Mouse (Mus musculus) fat pad, adult 2 months (tissue): ENCODE measurements around the gene Arhgef17.

Experiments
- DNase-seq: peaks from one replicate; pipeline ENCODE4 v3.0.0-alpha.2; 2011; ENCODE audit warnings: low read depth, low spot score; ENCODE audit errors: extremely low read depth

Gene Arhgef17

GRCm38 (mm10) chr7:100917751-100918150 lies 14.2 kb downstream of the Arhgef17 start:
- no peak for DNase-seq

- DNase-seq, result no peak
These were observed 15.4 kb downstream of the Arhgef17 start for GRCm38 (mm10) chr7:100916526-100916925.

DNA sequence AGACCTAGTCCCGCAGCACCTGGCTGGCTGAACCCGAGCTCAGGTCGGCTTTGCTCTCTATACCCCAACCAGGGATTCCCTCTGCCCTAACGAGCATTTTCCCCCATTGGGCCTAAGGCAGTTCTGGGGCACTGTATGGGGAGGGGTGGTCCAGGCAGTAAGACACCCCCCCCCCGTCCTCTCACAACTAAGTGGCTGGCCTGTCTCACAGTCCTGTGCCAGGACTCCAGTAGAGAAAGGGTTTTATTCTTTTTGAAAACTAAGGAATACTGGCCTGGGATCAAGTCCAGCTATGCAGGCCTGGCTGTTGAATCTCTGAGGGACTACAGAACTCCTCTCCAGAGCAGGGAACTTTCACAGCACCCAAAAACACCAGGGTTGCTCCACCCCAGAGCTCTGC lies 16.7 kb downstream of the Arhgef17 start:
- no peak for DNase-seq

DNA sequence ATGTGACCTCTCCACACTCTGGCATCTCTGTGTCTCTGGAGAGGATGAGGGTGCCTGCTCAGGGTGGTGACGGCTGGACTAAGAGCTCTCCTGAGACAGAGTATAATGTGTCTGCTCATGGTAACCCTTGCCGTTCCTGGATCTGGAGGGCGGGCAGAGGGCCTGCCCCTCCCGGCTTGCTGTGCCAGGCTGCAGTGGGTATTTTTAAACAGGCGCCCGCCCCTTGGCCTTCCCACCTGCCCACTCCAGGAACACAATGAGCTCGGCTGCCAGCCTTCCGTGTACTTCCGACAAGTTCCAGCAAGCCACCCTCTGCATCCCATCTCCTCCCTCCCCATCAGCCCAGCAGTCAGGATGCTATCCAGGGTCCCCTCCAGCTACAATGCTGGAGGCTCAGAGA lies 20.1 kb downstream of the Arhgef17 start:
- no peak for DNase-seq

DNA sequence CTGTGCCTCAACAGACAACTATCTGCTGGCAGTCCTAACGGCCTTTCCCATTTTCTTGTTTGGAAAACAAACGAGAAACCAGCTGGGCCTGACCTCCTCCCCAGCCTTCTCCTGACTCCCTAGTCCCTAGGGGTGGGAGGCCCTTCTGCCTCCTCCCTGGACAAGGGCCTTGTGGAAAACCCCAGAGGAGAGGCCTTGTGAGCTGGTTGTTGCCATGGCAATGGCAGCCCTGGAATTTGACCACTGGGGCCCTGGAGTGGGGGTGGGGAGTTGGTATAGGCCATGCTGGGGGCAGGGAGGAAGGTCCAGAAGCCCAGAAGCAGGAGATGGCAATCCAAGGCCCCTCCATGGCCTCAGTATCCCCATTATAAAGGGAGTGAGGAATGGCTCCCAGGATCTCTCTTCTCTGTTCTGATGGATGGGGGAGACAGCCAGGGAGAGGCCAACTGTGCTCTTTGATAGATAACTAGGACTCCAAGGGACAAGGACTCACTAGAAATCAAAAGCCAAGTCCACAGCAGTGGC lies 20.6 kb downstream of the Arhgef17 start:
- no peak for DNase-seq

GRCm38 (mm10) chr7:100908567-100908966 lies 23.3 kb downstream of the Arhgef17 start:
- no peak for DNase-seq

DNA sequence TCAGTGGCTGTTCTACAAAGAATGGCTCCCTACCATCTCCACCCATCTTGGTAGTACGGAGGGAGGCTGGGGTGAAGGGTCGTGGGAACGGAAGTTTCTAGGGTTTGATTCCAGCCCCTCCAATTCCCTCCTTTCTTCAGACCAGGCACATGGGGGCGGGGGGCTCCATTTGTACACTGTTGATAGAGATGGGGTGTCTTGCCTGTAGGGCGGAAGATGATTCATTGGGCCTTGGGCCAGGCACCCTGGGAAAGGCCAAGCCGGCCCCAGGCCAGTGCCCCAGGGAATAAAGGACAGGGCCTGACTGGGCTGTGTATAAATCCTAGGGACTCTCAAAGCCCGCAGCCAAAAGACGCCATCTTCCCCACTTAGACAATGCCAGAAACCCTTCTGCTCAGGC lies 23.8 kb downstream of the Arhgef17 start:
- no peak for DNase-seq

GRCm38 (mm10) chr7:100907231-100907630 lies 24.7 kb downstream of the Arhgef17 start:
- DNase-seq, result no peak

- peak; percentile 31 for DNase-seq
These were observed 25.7 kb downstream of the Arhgef17 start for GRCm38 (mm10) chr7:100906029-100906789.

DNA sequence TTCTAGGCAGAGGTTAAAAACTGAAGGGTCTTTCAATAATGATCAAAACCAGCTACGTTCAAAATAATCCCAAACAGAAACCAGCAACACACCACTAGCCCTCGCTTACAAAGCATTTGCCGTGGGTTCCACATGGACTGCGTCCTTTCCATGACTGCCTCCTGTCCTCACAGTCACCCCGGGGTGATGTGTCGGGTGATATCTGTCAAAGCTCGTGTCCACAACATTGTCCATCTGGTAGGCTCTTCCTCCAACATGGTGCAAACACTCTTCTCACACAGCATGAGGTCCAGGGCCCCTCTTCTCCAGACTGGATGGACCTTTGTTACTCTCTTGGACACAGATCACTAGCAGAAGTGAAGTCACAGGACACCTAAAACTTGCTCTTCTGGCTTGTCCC lies 26.9 kb downstream of the Arhgef17 start:
- DNase-seq, result no peak

- DNase-seq, result no peak
These were observed 27.3 kb downstream of the Arhgef17 start for GRCm38 (mm10) chr7:100904612-100905011.

- DNase-seq, result no peak
These were observed 29.3 kb downstream of the Arhgef17 start for GRCm38 (mm10) chr7:100902451-100903137.

GRCm38 (mm10) chr7:100897828-100898227 lies 34.1 kb downstream of the Arhgef17 start:
- no peak for DNase-seq

DNA sequence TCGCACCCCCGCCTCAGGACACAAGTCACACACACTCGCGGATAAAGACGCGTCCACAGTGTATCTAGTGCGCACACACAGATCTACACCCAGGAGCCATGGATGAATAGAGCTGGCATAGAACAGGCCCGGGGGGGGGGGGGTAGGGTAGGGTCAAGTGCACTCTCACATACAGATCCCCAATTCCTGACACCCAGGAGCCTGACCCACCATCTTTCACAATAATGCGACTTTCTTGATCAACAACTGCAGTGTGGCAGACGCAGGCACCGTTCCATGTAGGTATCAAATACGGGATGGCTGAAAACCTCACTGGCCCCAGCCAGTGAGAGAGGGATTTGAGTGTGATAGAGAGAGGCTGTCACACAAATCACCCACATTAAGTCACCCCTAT lies 37.1 kb downstream of the Arhgef17 start:
- DNase-seq, result no peak

- no peak for DNase-seq
These were observed 37.7 kb downstream of the Arhgef17 start for GRCm38 (mm10) chr7:100894057-100894832.

DNA sequence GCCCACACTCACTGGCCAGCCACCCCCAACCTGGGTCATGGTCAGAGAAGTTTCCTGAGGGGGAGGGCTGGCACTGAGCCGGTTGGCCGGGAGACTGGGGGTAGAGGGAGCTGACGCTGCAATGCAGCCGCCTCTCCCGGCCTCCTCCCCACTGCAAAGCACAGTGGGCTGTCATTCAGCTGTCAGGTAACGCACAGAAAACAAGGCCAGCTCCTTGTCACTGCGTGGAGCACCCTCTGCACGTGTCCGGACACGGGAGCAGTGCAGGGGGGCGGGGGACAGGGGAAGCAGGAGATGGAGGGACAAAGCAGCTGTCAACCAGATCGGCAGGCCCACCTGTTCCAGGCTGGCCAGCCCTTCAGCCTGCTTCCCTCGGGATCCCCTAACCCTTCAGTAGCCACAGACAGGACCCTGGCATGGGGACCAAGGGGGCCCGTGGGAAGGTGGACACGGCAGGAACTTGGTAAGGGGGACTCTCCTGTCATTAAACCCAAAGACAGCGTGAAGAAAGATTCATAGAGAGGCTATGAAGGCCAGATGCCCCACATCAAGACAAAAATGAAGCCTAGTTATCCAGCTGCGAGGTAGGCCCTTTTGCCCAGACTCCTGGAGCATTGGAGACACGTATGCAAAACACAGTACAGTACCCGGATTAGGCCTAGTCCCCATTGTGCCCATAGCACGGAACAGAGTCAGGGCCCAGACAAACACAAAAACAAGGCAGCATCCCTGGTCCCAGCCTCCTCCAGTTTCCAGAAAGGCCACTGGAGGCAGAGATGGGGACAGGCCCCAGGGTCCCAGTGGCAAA lies 38.5 kb downstream of the Arhgef17 start:
- DNase-seq, result no peak

GRCm38 (mm10) chr7:100886535-100886934 lies 45.4 kb downstream of the Arhgef17 start:
- DNase-seq, result no peak

DNA sequence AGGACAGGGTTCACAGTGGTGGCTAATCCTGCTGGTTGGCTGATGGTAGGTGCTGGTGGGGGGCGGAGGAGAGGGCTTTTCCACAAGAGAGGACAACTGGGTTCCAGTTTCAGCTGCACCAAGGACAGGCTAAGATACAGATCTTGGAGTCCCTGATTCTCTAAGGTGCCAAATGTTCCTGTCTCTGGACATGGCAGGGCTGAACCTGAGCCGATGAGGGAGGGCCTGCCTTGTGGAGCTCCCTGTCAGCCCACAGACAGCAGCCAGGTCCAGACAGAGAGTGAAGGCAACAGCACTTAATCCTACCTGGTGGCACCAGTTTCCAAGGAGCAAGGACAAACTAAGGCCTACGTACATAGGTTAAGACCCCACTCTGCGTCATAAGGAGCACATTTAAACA lies 47.4 kb downstream of the Arhgef17 start:
- DNase-seq, result no peak

DNA sequence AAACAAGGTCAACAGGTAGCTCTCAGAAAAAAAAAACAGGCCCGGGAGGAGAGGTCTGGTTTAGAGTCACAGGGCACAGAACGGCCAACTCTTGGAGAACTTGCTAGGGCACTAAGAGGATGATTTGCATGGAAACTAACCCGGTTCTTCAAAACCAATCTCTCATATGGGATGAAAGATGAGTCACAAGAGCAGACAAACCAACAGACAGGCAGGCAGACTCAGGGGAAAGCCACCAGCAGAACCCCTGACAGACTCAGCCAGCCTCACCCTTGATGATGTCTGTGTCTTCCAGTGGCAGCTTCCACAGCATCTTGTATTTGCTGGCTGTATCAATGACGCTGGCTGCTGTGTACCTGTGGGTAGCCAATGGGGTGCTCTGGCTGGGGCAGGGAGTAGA lies 50.0 kb downstream of the Arhgef17 start:
- DNase-seq, result no peak

DNA sequence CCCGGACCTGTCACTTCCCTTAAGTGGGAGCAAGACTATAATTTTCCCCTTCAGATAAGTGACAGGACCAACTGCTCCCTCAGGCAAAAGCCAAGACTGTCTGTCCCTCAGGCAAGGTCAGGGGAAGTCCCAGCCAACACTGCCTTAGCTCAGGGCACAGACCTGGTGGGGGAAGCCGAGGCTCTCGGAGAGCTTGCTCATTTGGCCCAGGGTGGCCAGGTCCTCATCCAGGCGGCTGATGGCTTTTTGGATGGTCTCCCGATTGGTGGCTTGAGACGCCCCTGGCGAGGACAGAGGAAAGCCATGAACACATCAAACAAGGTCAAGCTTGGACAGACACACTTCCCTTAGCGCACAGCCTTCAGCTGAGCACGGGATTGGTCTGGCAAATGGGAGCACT lies 50.4 kb downstream of the Arhgef17 start:
- DNase-seq, result no peak

DNA sequence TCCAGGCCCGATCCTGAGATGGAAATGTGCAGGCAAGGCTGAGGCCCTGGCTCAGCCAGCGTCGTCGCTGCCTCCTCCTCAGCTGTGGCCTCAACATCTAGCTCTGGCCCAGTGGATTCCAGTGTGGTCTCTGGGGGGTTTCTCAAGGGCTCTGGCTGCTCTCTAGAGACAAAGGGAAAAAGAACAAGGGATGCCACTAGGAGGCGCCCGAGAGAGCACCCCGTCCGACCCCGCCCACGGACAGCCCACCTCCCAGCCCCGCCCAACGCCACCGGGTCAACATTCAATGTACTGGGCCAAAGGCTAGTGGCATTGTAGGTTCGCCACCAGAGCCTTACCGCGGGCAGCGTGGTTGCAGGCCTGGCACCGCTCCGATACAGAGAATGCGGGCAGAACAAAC lies 52.3 kb downstream of the Arhgef17 start:
- DNase-seq, result no peak
